In genomic region chr3:94587962-94588361, GRCm38 (mm10) we compare ENCODE assay signal across 15 mouse cellular contexts. TPM values are rescaled to one million over a fixed set of nuclear protein-coding genes. Genes with fewer than 3 reads are reported as not detected.
A peak's percentile ranks its signal among the peaks of the same experiment; 100 is the strongest.
DNase-seq lines count a peak whose midpoint lies in the region; ATAC-seq lines count a peak whose summit lies in the region.
"Had no signal": no experiment of that assay in that cellular context is flagged by ENCODE, and none has a peak within 500 bp of the region (broad histone marks: within the 10 kb centered on the region; RNA-seq: fewer than 3 reads in every experiment).

No protein-coding gene starts in this region.

- H3K27me3 ChIP-seq in embryonic facial prominence, embryonic 14.5 days (replicated peaks; ENCODE audit: control insufficient read depth, insufficient read depth, low read length), result no peaks in the 10 kb centered on the region
- H3K27me3 ChIP-seq in embryonic facial prominence, embryonic 10.5 days (replicated peaks; ENCODE audit: low read depth, poor library complexity, severe bottlenecking), result no peaks in the 10 kb centered on the region
- no peaks in the 10 kb centered on the region for H3K27me3 ChIP-seq in midbrain, embryonic 15.5 days (replicated peaks)
- H3K27me3 ChIP-seq: hindbrain, embryonic 13.5 days had no signal

- no peak for DNase-seq in embryonic facial prominence, embryonic 14.5 days (ENCODE audit: low spot score)
- DNase-seq in embryonic facial prominence, embryonic 10.5 days (ENCODE audit: low spot score), result no peak
- DNase-seq in 416B (ENCODE audit: low read depth), result peak; percentile 94
- peak; percentile 86 for DNase-seq in gonadal fat pad, adult 2 months (ENCODE audit: low read depth)
- DNase-seq in MN1 (ENCODE audit: low spot score), result no peak
- no peak for DNase-seq in gastrocnemius, postnatal 25 days
- DNase-seq: cerebellum, postnatal 25 days; forebrain, postnatal 0 days; spleen, adult 18-20 months had no signal

- no peak overlapping the region for H3K27ac ChIP-seq in embryonic facial prominence, embryonic 14.5 days (replicated peaks; ENCODE audit: low read depth, low read length)
- no peak overlapping the region for H3K27ac ChIP-seq in embryonic facial prominence, embryonic 10.5 days (replicated peaks)
- no peak overlapping the region for H3K27ac ChIP-seq in midbrain, embryonic 15.5 days
- H3K27ac ChIP-seq: heart, adult 2 months; hindbrain, embryonic 13.5 days; limb, embryonic 10.5 days had no signal

- no peaks in the 10 kb centered on the region for H3K9me3 ChIP-seq in embryonic facial prominence, embryonic 14.5 days (ENCODE audit: control insufficient read depth, low read length)
- H3K9me3 ChIP-seq in embryonic facial prominence, embryonic 10.5 days, result peaks cover 2% of the 10 kb centered on the region; the same call in 1 of the 2 replicates
- H3K9me3 ChIP-seq in midbrain, embryonic 15.5 days, result no peaks in the 10 kb centered on the region
- H3K9me3 ChIP-seq: hindbrain, embryonic 13.5 days; limb, embryonic 10.5 days had no signal

- WGBS in embryonic facial prominence, embryonic 14.5 days, result 55% methylated on average over 5 of the region's 5 CpGs
- WGBS in embryonic facial prominence, embryonic 10.5 days, result 69% methylated on average over 5 of the region's 5 CpGs
- WGBS in midbrain, embryonic 15.5 days, result 84% methylated on average over 5 of the region's 5 CpGs

- 0 out of 2 replicates have a peak, but pooled peaks have one; percentile 22 for ATAC-seq in embryonic facial prominence, embryonic 14.5 days (ENCODE audit: low read depth)
- ATAC-seq in megakaryocyte progenitor cell, adult 5-6 weeks (replicated peaks; ENCODE audit: poor library complexity), result peak; percentile 95
- no peak for ATAC-seq in midbrain, embryonic 15.5 days (replicated peaks)
- ATAC-seq: forebrain, postnatal 0 days had no signal

- H3K4me1 ChIP-seq in embryonic facial prominence, embryonic 14.5 days (ENCODE audit: control insufficient read depth, insufficient read depth, low read length), result no peaks in the 10 kb centered on the region
- H3K4me1 ChIP-seq in embryonic facial prominence, embryonic 10.5 days, result no peaks in the 10 kb centered on the region
- no peaks in the 10 kb centered on the region for H3K4me1 ChIP-seq in midbrain, embryonic 15.5 days
- H3K4me1 ChIP-seq: hindbrain, embryonic 13.5 days; limb, embryonic 10.5 days had no signal

- no peak overlapping the region for H3K4me2 ChIP-seq in embryonic facial prominence, embryonic 14.5 days (ENCODE audit: low read depth, low read length)
- H3K4me2 ChIP-seq in midbrain, embryonic 15.5 days, result no peak overlapping the region
- H3K4me2 ChIP-seq: hindbrain, embryonic 13.5 days had no signal

- H3K9ac ChIP-seq in embryonic facial prominence, embryonic 14.5 days (ENCODE audit: low read depth, low read length), result no peak overlapping the region
- no peak overlapping the region for H3K9ac ChIP-seq in midbrain, embryonic 15.5 days
- H3K9ac ChIP-seq: forebrain, postnatal 0 days; hindbrain, embryonic 13.5 days had no signal

- no peaks in the 10 kb centered on the region for H3K36me3 ChIP-seq in embryonic facial prominence, embryonic 14.5 days (ENCODE audit: control insufficient read depth, insufficient read depth, low read length)
- no peaks in the 10 kb centered on the region for H3K36me3 ChIP-seq in embryonic facial prominence, embryonic 10.5 days (replicated peaks)
- H3K36me3 ChIP-seq in midbrain, embryonic 15.5 days (replicated peaks), result no peaks in the 10 kb centered on the region
- H3K36me3 ChIP-seq: hindbrain, embryonic 13.5 days; limb, embryonic 10.5 days had no signal

- H3K4me3 ChIP-seq in embryonic facial prominence, embryonic 14.5 days (ENCODE audit: low read depth, low read length), result no peak overlapping the region
- H3K4me3 ChIP-seq in embryonic facial prominence, embryonic 10.5 days, result no peak overlapping the region
- H3K4me3 ChIP-seq in midbrain, embryonic 15.5 days, result no peak overlapping the region
- H3K4me3 ChIP-seq: heart, adult 2 months; hindbrain, embryonic 13.5 days; limb, embryonic 10.5 days had no signal

RNA-seq across cellular contexts. Expression of gene Snx27, which starts 5.4 kb away (rescaled TPM):
- 33.6 and 33.9 TPM in 2 replicates for polyA plus RNA-seq in embryonic facial prominence, embryonic 14.5 days (2014; fragmentation: Nextera tagmentation; extraction: Ambion mirVana)
- 39.3 and 40.7 TPM in 2 replicates for polyA plus RNA-seq in embryonic facial prominence, embryonic 10.5 days (2016; fragmentation: Nextera tagmentation; extraction: Ambion mirVana)
- 7.9 and 10.0 TPM in 2 replicates for polyA plus RNA-seq in gonadal fat pad, adult 2 months (2012; rRNA removed)
- 21.9 and 22.5 TPM in 2 replicates for total RNA-seq in megakaryocyte progenitor cell, adult 5-6 weeks (2015)
- total RNA-seq in megakaryocyte progenitor cell, adult 5-6 weeks (2017), result 23.2 and 36.4 TPM in 2 replicates
- 86.4 and 94.7 TPM in 2 replicates for polyA plus RNA-seq in midbrain, embryonic 15.5 days (2015; fragmentation: Nextera tagmentation; extraction: Ambion mirVana)
- total RNA-seq in gastrocnemius, postnatal 25 days (2021), result 10 to 100 TPM; 25.6 to 27.1 TPM

RNA-seq across cellular contexts. Expression of gene Gm10972, which starts 55.0 kb away (rescaled TPM):
- not detected in 2 replicates for polyA plus RNA-seq in embryonic facial prominence, embryonic 14.5 days (2014; fragmentation: Nextera tagmentation; extraction: Ambion mirVana)
- polyA plus RNA-seq in embryonic facial prominence, embryonic 10.5 days (2016; fragmentation: Nextera tagmentation; extraction: Ambion mirVana), result not detected in 2 replicates
- polyA plus RNA-seq in gonadal fat pad, adult 2 months (2012; rRNA removed), result not detected in 2 replicates
- total RNA-seq in megakaryocyte progenitor cell, adult 5-6 weeks (2015), result not detected in 2 replicates
- not detected in 2 replicates for total RNA-seq in megakaryocyte progenitor cell, adult 5-6 weeks (2017)
- polyA plus RNA-seq in midbrain, embryonic 15.5 days (2015; fragmentation: Nextera tagmentation; extraction: Ambion mirVana), result not detected in 2 replicates
- not detected for total RNA-seq in gastrocnemius, postnatal 25 days (2021)
- total RNA-seq: forebrain, postnatal 0 days; heart, adult 2 months had no signal
- polyA plus RNA-seq: forebrain, postnatal 0 days; heart, adult 2 months; hindbrain, embryonic 13.5 days; kidney, embryonic 14.5 days; limb, embryonic 10.5 days had no signal

Comparison
In these comparisons a context has a peak if more than half of its experiments do, and no peak if none do; other contexts are left out.
1. DNase-seq: peak in 416B (single experiment) and gonadal fat pad, adult 2 months (single experiment); none in embryonic facial prominence, embryonic 14.5 days (single experiment), embryonic facial prominence, embryonic 10.5 days (single experiment), MN1 (single experiment) and gastrocnemius, postnatal 25 days (single experiment).